Mouse (Mus musculus) gastrocnemius, postnatal 4 days (tissue): ENCODE results near the gene Enox2. TPM values are rescaled to one million over a fixed set of nuclear protein-coding genes. Genes with fewer than 3 reads are reported as not detected.

ENCODE experiments used
- DNase-seq, 2 experiments: peaks; one replicate each; pipeline ENCODE4 v3.0.0; 2021 to 2022; ENCODE audit warnings: low spot score in 2 of 2, mixed read lengths in 2 of 2
- total RNA-seq, 2 experiments: library from RNA; stranded (reverse); gene quantifications; 2 replicates each; pipeline ENCODE4 v1.2.3; 2021

Enox2 gene
- total RNA-seq, 2 experiments from 2014 or later = 10.7 to 15.5 TPM

DNA sequence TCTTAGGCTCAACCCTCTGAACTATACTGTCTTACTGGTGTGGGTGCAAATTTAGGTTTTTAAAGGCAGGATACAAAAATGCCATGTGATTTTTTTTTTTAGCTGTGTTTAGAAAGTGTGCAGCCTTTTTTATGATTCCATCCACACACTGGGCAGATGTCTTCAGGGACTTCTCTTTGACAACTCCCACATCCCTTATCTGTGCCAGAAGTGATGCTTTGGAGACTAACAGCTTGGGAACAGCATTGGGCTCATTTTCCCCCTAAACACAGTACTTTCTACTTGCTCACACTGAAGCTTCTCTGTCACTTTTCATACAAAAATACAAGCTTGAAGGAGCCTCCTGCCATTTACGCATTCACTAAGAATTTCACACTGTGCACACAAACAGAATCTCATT, 282.4 kb downstream of the Enox2 start:
- no peak for DNase-seq

DNA sequence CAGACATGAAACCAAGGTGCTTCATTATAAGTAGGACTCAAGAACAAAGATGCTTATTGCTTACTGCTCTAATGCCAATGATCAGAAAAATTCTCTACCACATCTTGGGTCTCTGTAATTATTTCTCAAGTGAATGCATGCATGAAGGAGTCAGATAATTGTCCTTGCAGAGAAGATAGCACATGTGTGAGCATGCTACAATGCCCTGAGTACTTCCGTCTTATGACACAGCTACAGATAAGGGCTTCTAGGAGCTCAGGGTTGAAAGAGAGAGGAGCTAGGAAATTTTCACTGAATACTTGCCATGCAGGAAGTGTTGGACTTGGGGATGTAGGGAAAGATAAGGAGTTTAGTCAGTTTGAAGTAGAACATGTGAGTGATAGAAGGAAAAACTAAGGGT, 285.2 kb downstream of the Enox2 start:
- DNase-seq = no peak

DNA sequence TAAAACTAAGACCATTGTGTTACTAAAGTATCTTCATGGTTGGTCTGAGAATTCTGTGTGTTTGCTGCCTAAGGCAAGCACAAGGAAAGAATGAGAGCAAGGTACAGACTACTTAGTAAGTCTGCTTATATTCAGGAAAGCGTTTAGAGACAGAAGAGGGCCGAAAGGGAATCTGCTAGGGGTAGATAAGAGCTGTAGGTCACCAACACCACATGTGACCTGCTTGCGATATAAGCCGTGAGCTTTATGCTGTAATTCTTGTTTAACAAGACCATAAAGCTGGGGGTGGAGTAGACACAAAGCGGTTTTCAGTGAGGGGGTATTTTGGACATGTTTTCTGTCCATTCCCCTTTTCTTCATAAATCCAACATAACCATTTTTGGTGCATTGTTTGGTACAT, 302.4 kb downstream of the Enox2 start:
- no peak for DNase-seq

DNA sequence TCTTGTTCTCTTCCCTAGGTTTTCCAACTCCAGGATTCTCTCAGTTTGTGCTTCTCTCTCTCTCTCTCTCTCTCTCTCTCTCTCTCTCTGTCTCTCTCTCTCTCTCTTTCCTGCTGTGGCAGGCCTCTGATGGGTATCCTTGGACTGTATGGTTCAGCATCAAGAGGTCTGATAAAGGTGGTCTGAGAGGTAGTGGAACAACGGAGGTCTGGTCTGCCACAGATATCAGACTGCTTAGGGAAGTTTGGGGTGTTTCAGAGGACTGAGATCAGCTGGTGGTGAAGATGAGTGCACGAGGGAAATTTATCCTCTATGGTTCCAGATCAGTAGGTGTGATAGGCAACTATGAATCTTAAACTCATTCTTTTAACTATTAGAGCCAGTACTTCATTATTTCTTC, 303.6 kb downstream of the Enox2 start:
- DNase-seq = no peak

Other genes starting within 250 kb of the Enox2 start
- gene Arhgap36, start 175.7 kb upstream of the Enox2 start, total RNA-seq = 100 to 1,000 TPM; 343 to 516 TPM